Mouse (Mus musculus): ENCODE measurements around the gene Gid8. TPM values are rescaled to one million over a fixed set of nuclear protein-coding genes. Genes with fewer than 3 reads are reported as not detected.

Gid8 gene
- 10 to 100 TPM; 57.6 to 66.1 (median 59.5) TPM for total RNA-seq (2022)

DNA sequence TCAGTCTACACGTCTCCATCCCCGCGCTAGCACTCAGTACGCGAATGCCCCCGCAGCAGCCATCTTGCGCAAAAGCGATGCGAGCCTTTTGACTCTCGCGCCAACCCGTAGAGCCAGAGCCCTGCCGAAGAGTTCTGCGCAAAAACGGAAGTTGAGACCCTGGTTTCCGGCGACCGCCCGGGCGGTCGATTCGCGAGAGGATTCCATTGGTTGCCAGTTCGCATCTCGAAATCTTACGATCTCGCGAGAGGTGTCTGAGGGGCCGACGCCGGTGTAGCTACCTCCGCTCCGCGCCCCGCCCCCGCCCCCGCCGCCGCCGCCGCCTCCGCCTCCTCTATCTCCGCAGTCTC, at the start of gene Gid8, which contains the start of gene Dido1:
TSS of gene Gid8 (plus strand) at position 195 of the 350 bp plus-strand sequence.
TSS of gene Dido1 (minus strand) at position 77 of the 350 bp plus-strand sequence.
- peak; percentile 97 for DNase-seq (ENCODE audit: low spot score)

DNA sequence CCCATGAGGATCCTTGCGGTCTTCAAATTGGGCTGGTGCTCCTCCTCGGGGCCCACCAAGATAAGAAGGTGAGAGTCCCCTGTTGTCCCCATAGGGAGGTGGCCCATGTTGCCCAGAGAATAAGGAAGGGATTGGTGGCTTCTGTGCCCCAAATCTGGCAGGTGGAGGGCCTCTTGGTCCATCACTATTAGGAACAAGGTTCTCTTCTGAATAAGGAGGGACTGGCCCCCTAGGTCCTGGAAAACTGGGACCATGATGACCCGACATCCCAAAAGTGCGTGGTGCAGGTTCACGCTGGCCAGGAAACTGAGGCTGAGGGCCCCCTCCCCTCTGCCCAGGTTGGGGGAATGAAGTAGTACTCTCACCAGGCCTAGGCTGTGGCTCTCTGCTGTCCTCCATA, 49.4 kb upstream of the Gid8 start:
- no peak for DNase-seq (ENCODE audit: low spot score)

DNA sequence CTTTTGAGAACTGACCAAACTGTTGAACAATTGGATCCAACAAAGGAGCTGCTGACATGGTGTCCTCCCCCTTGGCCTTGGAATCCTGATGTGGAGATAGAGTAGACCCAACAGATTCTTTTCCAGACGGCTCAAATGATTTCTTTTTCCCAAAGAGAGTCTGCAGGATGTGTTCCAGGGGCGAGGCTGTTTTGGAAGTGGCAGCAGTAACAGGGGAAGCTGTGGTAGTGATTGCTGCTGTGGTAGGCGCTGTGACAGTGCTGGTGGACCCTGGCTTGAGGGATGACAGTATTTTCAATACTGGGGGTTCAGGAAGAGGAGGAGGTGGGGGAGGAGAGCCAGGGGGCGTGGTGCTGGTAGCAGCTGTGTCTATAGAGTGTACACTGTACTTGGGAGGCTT, 47.9 kb upstream of the Gid8 start:
- DNase-seq (ENCODE audit: low spot score): no peak

DNA sequence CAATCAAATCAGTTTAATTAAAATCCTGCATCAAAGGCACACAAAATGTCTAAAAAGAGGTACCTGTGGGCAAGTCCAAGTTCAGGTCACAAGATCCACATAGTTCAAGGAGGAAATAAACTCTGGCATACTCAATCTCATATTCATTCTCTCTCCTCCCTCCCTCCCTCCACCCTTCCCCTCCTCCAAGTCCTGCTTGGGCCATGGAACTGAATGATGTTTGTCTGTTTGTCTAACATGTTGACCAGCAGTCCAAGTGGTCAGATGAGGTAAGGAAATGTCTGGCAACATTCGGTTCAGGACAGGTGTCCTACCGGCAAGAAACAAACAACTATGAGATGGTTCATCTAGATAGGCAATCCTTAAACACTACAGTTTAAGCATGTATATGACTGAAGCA, 33.2 kb upstream of the Gid8 start:
- DNase-seq (ENCODE audit: low spot score): no peak

DNA sequence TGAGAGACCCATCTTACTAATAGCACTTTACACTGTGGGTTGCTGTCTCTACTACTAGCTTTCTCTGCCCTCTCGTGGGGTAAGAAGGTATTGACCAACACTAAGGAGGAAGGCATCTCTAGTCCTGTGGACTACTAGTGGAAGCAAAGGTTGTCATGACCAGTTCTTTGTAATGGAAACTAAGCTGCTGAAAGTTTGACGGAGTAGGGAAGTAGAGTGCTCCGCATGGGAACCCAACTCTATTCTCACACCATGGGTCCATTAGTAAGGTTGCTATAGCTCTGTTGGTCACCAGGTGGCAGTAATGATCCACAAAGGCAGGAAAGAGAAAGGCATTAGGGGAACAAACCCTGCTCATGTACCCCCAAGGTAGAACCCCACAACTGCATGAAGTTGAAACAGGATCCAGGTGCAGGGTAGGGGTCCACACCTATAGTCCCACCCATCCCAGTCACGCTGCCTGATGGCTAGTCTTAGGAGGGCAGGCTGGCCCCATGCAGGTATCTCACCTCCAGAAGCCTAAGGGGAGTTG, 31.2 kb upstream of the Gid8 start:
- peak; percentile 73 for DNase-seq (ENCODE audit: low spot score)

DNA sequence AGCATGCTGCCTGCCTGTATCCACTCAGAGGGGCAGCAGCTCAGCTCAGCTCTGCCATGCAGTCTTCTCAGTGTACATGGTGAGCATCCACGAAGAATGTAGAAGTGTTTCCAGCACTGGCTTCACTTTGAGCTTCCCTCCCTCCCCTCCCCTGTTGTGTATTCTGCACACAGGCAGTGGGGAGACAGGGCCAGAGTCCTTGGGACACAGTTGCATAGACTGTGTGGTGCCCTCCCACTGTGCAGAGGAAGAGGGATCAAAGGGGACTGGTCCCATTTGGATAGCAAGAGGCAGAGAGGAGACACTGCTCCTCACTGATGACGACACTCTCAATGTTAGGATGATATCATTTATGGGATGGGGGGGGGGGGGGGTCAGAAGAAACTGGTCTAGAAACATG, 28.7 kb upstream of the Gid8 start:
- DNase-seq (ENCODE audit: low spot score): no peak

DNA sequence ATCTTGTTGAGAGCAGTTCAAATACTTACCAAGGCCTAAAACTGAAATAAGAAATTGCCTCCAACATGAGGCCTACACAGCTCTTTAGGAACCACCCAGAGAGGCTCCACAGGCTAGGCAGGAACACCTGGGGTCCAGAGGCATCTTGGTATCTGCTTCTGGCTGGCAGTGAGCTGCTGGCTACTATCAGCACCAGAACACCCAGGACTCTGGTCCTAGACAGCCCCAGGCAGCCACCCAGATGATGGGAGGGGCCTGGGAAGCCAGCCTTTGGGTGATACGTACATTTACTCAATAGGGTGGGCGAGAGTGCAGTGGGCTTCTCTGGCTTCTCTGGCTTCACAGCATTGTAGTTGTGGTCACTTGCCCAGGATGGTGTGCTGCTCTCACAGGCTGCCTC, 26.4 kb upstream of the Gid8 start:
- DNase-seq (ENCODE audit: low spot score): no peak

DNA sequence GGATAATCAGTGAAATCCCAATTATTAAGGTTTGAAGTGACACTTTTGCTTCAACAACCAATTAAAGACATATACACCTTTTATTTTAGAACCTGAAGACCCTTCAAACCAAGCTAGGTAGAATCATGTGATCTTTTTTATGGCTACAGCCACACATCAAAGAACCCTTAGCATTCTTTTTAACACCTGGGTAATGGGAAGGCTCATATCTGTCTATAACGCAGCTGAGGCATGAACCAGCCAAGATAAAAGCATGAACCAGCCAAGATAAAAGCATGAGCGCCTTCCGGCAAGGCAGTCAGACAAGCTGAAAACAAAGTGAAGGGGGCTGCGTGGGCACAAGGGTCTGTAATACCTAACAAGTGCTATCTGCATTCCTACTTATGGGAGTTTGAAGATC, 25.9 kb upstream of the Gid8 start:
- no peak for DNase-seq (ENCODE audit: low spot score)

DNA sequence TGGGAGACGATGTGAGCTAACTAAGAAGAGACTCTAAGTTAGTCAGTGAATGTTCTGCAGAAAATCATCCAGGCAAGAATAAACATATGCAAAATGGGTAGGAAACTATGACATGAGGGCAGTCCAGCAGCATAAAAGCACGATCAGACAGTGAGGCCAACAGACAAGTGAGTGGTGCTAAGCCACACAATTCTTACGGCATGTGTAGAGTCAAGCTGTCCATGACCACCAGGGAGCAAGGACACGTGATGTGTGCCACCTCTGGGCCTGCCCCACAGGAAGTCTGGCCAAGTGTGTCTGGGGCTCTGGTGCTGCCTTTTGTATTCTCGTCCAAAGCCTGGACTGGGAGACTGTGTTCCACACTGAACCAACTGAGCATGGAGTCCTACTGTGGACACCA, 20.1 kb upstream of the Gid8 start:
- DNase-seq (ENCODE audit: low spot score): no peak

DNA sequence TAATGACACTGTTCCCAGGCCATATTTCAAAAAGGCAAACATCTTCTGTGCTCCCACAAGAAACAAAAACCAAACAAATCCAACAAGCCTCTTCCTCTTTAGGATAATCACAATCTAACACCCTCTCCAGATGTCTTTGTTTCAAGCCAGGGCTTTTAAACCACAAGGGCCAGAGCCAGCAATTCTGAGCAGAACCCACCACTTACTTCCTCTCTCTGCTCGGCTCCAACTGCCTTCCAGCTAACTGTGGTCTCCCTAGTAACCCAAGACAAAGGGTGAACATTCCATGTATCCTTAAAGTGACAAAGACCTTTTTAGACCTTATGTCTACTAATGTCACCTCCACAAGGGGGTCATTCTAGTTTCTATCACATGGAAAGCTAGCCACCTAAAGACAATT, 17.3 kb upstream of the Gid8 start:
- DNase-seq (ENCODE audit: low spot score): peak; percentile 64

DNA sequence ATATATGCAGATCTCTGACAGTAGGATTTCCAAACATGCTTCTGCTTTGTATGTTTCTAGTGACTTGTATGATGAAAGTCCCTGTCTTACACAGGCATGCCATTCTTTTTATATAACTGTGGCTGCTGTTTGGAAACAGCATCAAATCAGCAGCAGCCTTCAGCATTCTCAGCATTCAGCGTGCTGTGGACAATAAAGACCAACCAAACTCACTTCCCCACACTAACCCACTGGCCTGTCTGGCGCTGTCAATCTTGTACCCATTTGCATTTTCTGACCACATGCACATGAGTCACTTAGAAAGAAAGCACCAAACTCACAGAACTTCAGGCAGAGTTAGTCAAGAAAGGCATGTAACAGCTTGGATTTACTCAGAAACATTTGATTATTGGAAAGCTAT, 14.7 kb upstream of the Gid8 start:
- DNase-seq (ENCODE audit: low spot score): no peak

DNA sequence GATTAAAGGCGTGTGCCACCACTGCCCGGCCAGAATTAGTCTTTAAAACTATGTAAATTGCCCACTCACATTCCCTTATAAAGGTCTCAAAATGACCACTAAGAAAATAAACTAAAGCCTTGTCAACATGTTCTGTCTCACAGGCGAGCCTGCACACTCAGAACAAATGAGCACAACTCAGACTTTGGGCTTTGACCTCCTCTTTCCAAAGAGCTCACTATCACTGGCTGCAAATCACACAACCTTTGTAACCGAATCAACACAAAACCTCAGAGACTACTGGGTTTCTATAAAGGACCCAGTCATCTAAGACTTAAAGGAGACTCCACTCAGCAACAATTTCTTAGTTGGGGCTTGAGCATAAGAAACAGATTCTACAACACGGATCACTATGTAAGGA, 9.5 kb upstream of the Gid8 start:
- DNase-seq (ENCODE audit: low spot score): no peak

DNA sequence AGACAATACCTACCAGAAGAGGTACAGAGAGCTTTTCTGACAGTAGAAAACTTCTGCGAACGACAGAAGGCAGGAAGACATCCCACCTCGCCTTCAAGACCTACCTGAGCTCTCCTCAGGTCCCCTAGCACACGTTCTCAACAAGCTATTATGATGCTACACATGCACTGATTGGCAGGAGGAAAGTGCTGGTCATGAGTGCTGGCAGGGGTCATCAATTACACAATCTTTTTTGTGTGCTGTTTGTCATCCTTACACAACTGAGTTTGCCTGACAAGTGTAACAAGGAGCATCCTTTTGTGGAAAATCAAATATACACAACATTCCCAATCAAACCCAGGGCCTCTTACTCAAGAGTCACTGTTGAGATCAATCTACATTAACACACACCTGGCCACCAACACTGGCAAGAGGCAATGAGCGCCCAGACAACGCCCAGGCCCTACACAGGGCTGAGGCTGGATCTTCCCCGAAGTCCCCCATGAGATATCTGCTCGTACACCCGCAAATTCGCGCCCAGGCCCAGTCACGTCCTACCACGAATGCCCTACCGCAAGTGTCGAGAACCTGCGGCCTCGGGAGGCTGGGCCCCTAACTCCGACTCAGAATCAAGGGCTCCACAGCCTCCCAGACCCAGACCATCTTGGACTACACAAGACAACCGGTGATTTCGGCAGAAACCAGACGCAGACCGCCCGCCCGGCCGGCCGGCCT, 8.7 kb upstream of the Gid8 start:
- DNase-seq (ENCODE audit: low spot score): peak; percentile 31

DNA sequence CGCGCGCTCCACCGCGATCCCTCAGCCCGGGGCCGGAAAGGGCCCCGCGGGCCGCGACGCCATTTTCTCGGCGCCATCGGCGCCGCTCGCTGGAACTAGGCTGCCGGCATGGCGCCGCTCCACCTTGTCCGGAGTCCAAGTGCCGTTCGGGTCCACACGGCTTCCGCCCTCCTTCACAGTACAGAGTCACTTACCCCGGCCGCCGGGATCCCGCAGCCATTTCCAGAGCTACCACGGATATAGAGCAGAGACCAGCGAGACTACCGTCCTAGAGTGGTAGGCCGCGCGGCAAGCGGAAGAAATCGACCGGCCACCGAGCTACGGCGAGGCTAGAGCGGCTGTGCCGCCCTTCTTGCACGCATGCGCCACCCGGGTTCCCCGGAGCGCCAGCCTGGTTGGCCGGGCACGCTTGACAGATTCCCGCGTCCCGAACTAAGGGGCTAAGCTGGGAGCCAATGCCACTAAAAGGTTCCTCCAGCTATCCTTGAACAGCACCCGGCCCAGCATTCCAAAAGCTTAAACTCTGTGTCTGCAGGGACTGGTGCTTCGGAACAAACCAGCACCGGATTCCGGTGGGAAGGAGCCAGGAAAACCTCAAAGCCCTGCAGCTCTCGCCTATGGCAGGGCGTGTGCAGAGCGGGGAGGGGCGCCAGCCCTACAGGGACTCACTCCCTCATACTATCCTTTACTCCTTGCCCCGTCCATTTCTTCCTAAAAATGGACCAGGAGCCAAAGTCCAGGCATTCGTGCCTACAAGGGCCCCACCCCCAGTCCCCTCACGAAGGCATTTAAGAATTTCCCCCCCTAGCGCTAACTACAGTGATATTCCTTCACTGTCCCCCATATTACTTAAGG, 7.9 kb upstream of the Gid8 start:
- DNase-seq (ENCODE audit: low spot score): peak; percentile 90

DNA sequence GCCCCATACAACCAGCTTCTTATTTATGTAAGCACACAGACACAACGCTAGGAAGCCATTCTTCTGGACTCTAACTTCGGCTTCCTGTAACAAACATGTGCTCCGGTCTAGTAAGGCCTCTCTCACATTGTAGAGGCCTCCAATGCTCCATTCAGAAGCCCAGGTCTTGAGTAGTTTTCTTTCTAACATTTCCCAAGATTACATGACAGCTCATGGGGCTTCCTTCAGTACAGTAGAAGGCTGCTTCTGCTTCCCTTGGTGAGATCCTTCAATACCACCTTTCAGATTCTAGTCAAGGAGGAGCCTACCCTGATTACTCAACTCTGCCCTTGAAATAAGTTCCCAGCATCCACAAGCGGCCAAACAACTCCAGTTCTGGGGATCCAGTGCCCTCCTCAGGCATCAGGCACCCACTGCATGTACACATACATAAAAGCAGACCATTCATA, 7.2 kb upstream of the Gid8 start:
- DNase-seq (ENCODE audit: low spot score): no peak

DNA sequence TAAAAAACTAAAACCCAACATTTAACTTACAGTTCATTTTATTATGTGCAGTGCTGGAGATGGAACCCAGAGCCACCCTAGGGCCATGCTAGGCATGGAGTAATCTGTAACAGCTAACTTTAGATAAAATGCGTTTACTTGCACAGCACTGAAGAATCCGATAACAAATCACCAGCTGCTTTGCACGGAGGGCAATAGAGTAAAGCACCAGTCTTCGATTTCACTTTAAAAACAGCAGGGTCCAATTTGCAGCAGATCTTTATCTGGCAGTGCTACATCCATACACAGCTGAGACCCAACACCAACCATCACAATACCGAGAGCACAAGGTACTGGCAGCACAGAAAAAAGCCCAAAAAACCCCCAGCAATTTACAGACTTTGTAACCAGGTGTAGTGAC, 6.7 kb upstream of the Gid8 start:
- DNase-seq (ENCODE audit: low spot score): no peak

DNA sequence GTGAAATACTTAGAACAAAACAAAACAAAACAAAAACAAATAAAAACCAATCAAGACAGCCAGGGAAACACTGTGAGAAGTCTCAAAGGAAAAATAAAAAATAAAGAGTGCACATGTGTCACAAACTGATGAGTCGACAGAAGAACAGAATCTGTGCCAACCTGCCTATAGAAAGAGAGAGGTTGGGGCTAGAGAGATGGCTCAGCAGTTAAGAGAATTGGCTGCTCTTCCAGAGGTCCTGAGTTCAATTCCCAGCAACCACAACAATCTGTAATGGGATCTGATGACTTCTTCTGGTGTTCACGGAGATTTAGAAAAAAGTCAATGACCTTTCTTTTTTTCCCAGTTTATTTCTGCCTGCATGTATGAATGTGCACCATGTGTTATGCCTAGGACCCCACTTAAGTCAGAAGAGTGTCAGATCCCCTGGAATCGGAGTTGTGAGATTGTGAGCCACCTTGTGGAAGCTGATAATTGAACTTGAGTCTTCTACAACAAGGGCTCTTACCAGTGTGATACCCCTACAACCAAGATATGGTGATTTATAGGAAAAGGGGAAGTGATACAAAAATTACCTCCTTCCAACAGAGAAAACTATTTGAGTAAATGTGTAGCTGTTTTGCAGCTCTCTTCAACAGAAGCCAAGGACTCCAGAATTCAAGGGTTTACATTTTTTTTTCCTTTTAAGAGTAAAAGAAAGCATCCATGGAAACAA, 6.1 kb upstream of the Gid8 start:
- DNase-seq (ENCODE audit: low spot score): no peak

DNA sequence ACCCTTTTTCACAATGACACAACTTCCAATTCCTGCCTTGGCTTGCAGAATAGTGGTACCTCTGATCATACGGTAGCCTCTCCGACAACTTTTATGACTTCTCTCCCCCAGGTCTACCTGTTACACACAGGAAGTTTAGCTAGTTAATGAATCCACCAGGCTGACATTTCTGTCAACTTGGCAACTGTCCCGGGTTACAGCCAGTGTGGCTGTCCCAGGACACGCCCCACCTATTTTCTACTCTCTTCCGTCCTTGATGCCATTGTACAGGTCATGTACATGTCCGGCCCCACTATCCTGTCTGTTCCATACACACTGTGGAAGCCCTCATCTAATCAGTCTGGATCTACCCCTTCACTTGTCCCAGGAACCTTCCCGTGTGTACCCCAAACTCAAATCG, 5.3 kb upstream of the Gid8 start:
- DNase-seq (ENCODE audit: low spot score): peak; percentile 84

DNA sequence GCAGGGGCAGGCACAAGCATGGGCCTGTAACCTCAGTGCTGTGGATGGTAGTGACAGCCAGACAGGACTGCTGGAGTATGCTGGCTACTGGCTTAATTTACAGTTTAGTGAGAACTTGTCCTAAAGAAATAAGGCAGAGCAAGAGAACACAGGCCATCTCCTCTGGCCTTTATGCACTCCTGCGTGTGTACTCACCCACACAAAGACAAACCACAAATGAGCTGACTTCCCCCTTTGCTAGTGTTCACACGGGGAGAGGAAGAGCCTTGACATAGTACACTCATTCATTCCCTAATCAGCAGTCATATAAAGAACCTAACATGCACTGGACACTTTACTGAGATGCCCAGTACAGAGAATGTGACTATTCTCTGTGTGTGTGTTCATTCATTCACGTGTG, 4.9 kb upstream of the Gid8 start:
- DNase-seq (ENCODE audit: low spot score): no peak

DNA sequence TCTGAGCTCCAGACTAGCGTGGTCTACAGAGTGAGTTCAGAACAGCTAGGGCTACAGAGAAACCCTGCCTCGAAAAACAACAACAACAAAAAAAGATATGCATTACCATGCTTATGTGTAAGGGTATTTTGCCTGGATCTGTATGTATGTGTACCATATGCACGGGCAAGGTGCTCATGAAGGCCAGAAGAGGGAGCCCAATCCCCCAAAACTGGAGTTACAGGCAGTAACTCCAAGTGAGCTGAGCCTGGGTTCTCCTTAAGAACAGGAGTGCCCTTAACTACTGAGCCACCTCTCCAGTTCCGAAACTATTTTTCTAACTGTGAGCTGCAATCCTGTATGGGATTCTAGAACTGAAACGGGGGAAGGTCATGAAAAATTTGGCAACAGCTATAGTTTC, 3.9 kb upstream of the Gid8 start:
- no peak for DNase-seq (ENCODE audit: low spot score)

DNA sequence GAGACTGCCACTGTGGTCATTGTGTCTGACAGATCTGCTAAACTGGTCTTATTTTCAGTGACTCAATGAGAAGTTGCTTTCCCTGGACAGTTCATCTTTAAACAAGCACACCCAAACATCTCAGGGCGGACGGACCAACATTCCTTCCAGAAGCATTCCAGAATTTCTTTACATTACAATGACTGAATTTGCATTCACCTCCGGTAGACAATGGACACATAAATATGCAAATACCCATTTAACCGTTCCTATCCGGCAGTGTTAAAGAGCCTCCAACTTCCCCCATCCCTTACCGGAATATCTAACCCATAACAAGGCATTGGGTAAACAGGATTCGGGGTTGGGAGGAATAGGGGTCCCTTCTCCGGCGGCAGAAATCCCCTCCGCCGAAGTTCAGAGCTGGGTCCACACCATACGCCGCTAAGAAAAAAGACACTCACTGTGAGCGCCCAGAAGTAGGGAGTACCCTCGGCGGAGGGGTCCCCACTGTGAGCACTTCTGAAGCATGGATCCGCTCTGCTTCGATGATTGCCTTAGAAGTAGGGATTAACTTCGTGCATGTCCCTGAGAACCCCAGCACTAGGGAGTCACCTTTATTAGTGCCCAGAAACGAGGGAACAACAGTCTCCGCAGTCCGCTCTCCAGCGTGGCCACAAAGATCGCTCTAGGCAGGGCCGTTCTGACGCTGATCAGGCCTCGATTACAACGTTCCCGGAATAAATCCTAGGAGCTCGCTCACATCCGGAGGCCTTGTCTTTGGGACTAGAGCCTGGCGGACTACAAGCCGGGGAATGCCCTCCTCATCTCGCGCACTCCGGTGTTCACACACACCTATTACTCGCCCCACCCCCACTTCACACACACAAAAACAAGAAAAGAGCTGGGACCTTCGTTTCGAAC, 644 bp upstream of the Gid8 start:
- DNase-seq (ENCODE audit: low spot score): no peak
